Mouse (Mus musculus) myocyte (in vitro differentiated cells): Measurements from ENCODE around the gene Hbq1b.

Source experiments
- E2F4 ChIP-seq: IDR thresholded peaks from one replicate; pipeline ENCODE4 v1.6.1; 2011; ENCODE audit warnings: mild to moderate bottlenecking, control low read depth, moderate library complexity; ENCODE audit not compliant: insufficient read depth
- MAX ChIP-seq: IDR thresholded peaks from one replicate; pipeline ENCODE4 v1.6.1; 2011; ENCODE audit warnings: low read depth, mild to moderate bottlenecking, control low read depth
- MYOD1 ChIP-seq, 3 experiments: IDR thresholded peaks; one replicate each; pipeline ENCODE4 v1.6.1; 2011; ENCODE audit warnings: control low read depth in 2 of 3, low read depth in 2 of 3, mild to moderate bottlenecking in 2 of 3, moderate library complexity in 1 of 3; ENCODE audit not compliant: insufficient read length in 2 of 3, control insufficient read depth in 1 of 3
- MYOG ChIP-seq, 3 experiments: IDR thresholded peaks; one replicate each; pipeline ENCODE4 v1.6.1; 2011; ENCODE audit warnings: control low read depth in 2 of 3, low read depth in 2 of 3, mild to moderate bottlenecking in 2 of 3; ENCODE audit not compliant: insufficient read length in 2 of 3, control insufficient read depth in 1 of 3, insufficient read depth in 1 of 3
- POLR2A ChIP-seq: IDR thresholded peaks from one replicate; pipeline ENCODE4 v1.6.1; 2011; ENCODE audit warnings: low read depth, mild to moderate bottlenecking, control low read depth, moderate library complexity; ENCODE audit not compliant: insufficient read length

GRCm38 (mm10) chr11:32309446-32309845, 22.7 kb downstream of the Hbq1b start:
- no peak for TF ChIP-seq MAX
- no peak for TF ChIP-seq E2F4
- TF ChIP-seq POLR2A = no peak
- TF ChIP-seq MYOG (IDR thresholded peaks at IDR 0.05; ENCODE audit: control insufficient read depth in 1 of 3, insufficient read depth in 1 of 3, insufficient read length in 2 of 3, low read depth in 2 of 3) = no peak
- TF ChIP-seq MYOD1 (IDR thresholded peaks at IDR 0.05; ENCODE audit: control insufficient read depth in 1 of 3, insufficient read length in 2 of 3, low read depth in 2 of 3) = no peak
